Mouse (Mus musculus): Measurements from ENCODE around the gene Car15.

Car15 gene

DNA sequence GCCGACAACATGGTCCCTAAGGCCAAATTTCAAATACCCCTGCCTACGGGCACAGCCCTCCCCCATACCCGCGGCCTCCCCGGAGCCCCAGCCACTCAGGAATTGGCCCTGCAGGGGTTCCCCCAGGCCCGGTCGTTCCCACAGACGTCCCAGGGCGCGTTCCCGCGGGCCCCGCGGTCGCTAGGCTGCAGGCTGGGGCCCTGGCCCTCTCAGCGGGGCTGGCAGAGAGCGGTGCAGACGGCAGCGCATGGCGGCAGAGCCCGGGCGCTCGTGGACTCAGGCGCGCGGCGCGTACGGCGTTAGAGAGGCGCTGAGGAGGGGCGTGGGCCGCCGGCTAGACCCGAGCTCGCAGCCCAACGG lies 4.9 kb downstream of the Car15 start:
- peak in 1 of 2 experiments; percentile 48 for DNase-seq (ENCODE audit: low spot score in 2 of 2)

DNA sequence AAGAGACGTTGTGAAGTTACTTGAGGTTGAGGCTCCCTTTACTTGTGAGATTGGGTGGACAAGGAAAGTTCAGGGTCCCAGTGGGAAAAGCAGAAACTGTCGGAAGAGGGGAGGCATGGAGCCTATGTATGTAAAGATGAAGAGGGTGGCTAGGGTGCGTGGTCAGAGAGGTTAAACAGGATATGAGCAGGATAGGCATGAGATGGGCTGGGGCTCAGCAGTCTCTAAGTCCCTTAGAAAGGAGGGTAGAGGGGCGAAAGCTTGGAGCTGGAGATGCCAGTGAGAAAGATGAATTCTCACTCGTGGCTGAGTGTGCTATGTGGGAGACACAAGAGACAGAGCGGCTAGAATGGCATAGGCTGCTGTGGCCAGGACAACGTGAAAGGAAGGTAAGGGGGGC lies 5.3 kb downstream of the Car15 start, which contains the start of gene B830017H08Rik:
Gene B830017H08Rik, plus strand, starts transcription at position 301 of the 400 bp plus-strand sequence.
- no peak for DNase-seq (ENCODE audit: low spot score in 2 of 2)

DNA sequence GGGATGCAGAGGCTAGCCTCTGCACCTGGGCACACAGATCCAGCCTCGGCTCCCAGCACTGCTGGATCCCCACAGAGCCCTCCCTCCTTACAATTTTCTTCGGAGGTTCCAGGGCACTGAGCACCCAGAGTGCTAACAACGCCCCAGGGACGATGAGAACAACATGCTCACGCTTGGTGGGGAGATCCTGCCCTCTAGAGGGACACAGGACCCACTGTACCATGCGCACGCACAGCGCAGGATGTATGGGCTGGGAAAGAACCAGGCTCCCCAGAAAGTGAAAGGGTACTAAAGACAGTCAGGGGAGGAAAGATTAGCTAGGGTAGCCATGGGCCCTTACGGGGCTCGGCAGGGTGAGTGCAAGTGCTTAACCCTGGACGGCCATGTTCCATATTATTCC lies 6.4 kb downstream of the Car15 start:
- no peak for DNase-seq (ENCODE audit: low spot score in 2 of 2)

DNA sequence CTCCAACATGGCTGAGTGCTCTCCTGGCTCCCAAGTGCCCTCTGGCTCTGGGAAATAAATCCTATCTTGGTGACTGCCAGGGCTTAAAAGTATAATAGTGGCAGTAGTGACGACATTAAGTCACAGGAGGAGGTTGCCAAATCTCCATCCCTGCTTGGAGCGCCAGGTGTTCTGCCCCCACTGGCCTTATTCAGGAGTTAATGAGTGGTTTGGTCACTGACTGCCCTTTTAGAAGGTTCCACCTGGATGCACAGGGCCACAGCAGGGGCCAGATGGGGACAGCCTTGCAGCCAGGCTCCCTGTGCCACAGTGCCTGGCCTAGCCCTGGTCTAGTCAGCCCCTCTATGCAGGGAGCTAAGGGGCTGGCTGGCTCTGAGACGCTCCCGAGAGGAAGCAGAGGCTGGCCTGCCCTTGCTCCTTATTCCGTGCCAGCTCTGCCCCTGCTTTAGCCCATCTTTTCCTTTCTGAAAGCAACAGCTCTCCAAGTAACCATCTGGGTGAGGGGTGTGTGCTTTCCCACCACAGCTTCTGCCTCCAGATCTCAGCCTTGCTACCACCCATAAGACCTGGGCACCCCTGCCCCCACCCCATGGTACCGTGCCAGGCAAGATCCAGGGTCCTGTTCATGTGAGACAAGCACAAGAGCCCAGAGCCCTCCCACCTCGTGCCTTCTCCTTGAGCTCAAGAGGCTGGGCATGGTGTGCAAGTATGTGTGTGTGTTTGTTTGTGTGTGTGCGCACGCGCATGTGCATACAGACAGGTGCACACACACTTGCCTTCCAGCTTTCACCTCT lies 7.6 kb downstream of the Car15 start:
- DNase-seq (ENCODE audit: low spot score in 2 of 2), result no peak

DNA sequence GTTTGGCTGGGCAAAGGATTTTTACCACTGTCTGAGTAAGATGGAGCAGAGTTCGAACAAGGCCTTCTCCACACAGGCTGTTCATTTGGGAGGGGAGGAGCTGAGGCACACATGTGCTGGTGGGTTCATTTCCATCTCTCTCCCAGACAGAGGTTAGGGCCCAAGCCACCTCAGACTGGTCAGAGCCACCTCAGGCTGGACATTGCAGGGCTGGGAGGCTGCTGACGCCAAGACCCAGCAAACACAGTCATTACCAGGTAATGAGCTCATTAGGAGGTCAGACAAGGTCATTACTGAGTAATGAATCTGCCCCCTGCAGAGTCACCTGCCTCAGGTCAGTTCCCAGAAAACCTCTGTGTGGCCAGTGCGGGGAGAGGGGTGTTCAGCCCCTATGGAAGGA lies 9.3 kb downstream of the Car15 start:
- no peak for DNase-seq (ENCODE audit: low spot score in 2 of 2)

DNA sequence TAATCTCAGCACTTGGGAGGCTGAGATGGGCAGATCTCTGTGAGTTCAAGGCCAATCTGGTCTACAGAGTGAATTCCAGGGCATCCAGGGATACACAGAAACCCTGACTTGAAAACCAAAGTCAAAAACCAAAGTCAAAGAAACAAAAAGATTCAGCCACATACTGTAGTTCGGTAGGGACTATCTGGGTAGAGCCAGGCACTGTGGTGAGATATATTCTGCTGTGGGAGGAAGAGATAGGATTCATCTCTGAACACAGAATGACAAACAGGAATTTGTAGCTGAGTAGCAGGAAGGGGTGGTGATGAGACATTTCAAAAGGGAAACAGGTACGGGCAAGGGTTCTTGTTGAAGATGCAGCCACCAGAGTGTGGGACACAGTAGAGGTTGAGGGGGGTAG lies 9.9 kb downstream of the Car15 start:
- no peak for DNase-seq (ENCODE audit: low spot score in 2 of 2)

DNA sequence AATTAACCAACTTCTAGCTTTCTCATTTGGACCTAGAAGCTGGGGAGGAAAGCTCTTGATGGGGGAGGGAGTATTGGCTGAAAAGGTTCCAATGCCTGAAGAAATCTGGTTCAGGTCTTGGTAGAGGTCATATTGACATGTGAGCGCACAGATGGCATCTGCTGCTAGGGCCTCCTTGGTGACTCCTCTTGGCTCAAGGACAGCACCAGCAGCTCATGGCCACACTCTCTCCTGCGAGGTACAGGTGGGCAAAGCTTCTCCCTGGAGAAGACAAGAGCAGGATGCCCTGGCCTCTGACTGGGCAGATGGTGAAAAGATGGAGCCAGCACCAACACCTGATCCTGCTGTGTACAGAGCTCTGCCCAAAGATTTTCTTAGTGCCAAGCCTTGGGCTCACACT lies 11.7 kb downstream of the Car15 start:
- no peak for DNase-seq (ENCODE audit: low spot score in 2 of 2)

DNA sequence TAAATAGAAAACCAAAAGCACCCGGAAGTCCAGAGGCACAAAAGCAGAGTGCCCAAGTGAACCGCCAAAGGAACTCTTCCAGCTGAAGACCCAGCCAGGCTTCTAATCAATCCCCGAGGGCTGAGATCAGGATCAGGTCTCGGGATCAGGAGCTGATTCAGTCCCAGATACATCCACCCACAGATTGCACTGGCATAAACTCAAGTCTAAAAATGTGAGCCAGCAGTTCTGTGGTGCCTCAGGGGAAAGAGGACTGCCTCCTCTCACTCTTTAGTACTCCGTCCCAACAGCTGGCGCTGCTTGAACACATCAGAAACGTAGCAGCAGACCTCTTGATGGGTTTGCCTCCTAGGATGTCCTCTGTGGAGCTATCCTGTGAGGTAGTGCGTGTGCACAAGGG lies 21.6 kb downstream of the Car15 start:
- DNase-seq (ENCODE audit: low spot score in 2 of 2), result no peak

DNA sequence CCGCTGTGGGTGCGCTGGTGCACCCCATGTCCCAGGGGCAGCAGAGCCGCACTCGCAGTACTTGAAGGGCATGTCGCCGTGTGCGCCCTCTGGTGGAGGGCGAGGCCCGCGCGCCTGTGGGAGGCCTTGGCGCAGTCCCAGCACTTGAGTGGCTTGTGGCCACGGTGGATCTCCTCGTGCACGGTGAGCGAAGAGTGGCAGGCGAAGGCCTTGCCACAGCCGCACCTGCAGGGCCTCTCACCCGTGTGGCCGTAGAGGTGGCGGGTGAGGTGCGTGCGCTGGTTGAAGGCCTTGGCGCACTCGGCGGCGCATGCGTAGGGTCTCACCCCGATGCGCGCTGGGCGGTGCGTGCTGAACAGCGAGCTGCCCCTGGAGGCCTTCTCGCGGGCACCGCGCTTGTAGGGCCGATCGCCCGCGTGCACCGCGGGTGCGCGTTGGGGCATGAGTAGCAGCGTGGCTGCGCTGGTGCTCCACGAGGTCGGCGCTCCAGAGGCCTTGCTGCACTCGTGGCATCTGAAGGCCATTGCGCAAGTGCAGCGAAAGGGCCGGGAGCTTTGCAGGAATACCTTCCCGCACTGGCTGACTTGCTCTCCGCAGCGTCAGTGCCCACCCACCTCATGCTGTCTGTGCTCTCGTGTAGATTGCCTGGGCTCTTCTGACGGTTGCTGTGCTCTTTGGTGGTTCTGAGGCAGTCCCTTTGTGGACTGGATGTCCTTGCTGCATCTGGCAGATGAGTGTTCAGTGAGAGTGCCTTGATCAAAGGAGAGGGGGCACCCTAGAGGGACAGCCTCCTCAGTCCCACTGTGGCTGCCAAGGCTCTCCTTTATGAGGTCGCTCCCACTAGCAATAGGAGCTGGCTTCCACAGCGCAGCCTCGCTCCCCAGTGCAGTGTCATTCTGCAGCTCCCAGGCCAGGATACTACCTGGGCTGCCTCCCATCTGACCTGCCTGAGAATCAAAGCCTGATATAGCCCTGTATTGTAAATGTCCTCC lies 22.5 kb downstream of the Car15 start:
- no peak for DNase-seq (ENCODE audit: low spot score in 2 of 2)

DNA sequence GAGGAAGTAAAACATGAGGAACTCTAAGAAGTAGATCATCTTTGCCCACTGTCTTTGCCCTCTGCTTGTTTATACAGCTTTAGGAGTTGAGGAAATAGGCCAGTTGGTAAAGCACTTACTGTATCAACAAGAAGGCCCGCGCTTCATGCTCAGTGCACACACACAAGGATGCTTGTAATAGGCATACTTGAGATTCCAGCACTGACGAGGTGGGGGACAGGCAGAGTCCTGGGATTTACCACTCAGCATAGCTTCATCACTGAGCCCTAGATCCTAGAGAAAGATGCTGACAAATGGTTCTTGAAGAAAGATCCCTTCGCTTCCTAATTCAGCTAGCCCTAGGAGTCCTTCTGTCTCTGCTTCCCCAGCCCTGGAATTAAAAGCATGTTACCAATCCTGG lies 25.0 kb downstream of the Car15 start:
- DNase-seq (ENCODE audit: low spot score in 2 of 2), result no peak

DNA sequence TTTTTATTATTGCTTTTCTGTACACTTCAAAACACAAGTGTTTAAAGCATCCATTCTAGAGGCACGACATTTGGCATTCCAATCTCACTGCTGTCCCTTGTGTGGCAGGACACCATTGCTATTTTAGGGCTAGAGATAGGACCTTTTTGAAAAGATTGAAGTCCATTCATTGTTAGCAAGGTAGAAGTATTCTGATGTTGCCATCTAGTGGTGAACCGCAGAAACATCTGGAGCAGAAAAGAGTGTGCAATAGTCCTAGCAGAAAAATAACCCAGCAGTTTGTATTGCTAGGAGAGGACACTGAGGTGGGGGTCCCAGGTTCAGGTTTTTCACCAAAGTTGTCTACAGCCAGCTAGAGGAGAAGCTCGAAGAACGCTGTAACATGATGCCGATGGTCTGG lies 26.0 kb downstream of the Car15 start:
- DNase-seq (ENCODE audit: low spot score in 2 of 2), result no peak

DNA sequence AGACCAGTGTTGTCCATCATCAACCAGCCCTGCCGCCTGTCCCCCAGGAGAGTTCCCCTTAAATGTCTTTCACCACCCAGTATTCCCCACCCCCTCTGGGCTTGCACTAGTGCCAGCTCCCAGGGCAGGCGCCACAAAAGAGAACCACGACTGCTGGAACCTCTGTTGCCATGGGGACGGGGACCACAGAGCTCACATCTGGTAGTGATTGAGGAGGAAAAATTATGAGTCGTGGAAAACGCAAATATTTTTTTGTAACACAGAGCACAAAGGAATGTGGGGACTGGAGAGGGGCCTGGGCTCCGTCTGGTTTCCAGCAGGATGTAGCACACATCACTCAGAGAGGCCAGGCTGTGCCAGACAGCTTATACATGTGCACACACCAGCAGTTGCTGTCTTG lies 28.5 kb downstream of the Car15 start:
- no peak for DNase-seq (ENCODE audit: low spot score in 2 of 2)

DNA sequence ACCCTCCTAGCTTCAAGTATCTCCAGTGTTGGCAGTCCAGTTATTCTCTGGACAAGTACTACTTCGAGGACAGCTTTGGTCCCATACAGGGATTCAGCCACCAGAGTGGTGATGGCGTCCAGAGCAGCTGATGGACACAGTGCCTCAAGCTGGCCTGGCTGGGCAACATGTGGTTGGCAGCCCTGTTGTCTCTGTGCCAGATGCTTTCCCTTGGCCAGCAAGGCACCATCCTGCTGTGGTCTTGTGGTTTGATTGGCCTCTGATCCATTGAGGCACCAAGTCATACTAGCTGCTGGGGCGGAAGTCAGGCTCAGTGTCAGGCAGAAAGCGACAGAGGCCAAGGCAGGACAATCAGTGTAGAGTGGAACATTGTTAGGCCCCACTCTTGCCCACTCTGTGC lies 29.0 kb downstream of the Car15 start:
- no peak for DNase-seq (ENCODE audit: low spot score in 2 of 2)

DNA sequence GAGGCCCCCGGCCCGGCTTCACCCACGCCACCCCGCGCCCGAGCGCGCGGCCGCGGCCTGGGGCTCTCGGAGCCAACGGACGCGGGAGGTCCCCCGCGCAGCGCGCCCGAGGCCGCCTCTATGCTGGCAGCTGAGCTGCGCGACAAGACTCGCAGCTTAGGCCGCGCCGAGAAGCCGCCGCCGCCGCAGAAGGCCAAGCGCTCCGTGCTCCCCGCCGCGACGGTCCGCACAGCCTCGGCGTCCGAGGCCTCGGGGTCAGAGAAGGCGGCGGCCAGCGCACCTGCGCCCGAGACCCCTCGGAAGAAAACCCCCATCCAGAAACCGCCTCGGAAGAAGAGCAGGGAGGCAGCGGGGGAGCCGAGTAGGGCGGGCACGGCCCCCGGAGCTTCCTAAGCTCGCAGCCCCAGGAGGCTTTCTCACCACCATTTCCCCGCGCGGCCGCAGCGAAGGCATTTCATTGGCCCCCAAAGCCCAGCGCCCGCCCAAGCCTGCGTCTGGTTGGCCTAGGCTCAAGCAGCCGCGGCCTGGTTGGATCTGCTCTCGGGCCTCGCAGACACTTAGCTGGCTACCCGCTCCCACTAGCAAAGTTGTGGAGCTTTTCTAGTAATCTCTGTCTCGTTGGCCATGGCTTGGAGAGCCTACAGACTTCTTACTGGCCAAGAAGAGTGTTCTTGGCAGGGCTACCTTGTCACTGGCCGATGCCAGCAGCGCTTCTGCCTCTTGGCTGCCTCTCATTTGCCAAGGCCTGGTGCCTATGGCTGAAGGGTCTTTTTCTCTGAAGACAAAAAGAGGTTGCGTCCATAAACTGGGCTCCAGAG lies 30.8 kb downstream of the Car15 start:
- DNase-seq (ENCODE audit: low spot score in 2 of 2), result peak; percentile 79 to 85

DNA sequence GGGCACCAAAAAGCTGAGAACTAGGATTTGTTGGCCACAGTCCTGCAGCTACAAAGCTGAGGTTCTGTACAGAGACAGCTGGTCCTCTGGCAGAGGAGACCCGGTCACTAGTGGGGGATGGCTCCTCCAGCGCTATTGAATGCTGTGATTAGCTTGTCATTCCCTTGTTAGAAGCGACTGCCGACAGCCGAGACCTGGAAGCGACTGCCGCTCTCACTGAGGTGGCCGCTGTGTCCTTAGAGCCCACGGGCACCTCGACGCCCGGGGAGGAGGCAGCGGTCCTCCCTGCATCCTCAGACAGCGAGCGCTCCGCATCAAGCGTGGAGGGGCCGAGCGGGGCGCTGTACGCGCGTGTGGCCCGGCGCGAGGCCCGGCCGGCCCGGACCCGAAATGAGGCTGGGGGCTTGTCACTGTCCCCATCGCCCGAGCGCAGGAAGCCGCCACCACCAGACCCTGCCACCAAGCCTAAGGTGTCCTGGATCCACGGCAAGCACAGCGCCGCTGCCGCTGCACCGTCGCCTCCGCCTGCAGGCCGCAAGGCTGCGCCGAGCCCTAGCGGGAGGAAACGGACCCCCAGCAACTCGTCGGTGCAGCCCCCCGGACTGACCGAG lies 31.5 kb downstream of the Car15 start:
- DNase-seq (ENCODE audit: low spot score in 2 of 2), result no peak

DNA sequence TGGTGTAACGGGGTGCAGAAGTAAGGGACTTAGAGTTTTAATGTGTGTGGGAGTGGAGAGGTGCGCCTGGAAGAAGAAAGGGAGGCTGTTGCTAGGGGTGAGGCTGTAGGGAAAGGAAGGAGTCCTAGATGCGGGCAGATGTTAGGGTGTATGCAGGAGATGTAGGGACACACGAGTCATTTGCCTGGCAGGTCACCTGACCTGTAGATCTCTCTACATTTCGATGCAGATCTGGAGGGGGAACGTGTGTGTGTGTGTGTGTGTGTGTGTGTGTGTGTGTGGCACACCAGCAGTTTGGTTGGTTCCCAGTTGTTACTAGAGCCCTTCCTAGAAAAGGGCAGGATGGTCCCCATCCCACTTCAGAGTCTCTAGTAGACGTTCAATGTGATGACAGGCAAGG lies 33.2 kb downstream of the Car15 start:
- no peak for DNase-seq (ENCODE audit: low spot score in 2 of 2)

DNA sequence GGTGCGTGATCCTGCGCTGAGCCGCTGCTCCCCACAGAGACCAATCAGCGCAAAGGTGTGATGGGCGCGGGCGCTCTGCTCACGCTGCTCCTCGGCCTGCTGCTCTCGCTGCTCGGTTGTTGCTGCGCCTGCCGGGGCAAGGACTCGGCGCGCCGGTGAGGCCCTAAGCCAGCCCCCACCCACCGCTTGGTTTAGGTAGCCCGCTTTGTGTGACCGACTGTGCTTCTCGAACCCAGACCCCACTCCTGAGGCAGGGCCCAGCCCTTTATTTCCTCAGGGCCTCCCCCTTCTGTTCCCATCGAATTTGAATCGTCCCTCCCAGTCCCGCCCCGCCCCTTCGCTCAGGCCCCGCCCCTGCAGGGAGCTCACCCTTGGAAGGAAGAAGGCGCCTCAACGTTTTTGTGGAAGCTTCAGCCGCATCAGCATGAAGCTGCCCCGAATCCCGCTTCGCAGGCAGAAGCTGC lies 33.7 kb downstream of the Car15 start:
- DNase-seq (ENCODE audit: low spot score in 2 of 2), result no peak

DNA sequence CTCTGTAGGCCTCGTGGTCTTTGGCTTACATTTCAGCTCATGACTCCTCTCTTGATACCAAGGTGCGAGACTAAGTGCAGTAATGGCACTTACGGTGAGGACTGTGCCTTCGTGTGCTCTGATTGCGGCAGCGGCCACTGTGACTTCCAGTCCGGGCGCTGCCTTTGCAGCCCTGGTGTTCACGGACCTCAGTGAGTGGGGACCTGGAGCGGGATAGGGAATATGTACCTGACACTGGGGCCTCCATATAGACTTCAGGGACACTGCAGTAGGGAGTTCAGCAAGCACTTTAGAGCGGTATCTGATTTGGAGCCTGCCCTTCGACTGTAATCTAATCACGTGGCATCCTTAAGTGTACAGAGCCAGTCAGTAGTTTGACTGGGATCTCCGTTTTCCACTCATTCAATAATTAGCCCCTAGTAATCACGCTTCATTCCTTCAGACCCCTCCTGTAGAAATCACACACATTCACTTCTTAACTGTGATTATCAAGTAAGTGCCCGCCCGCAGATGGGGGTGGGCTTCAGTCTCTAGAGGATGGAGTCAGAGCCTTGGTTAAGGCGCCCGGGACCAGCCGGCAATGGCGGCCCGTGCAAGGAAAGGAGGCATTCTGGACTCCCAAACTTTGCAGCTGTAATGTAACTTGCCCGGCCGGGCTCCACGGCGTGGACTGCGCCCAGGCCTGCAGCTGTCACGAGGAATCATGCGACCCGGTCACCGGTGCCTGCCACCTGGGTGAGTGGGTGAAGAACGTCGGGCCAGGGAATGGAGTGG lies 34.3 kb downstream of the Car15 start:
- no peak for DNase-seq (ENCODE audit: low spot score in 2 of 2)

DNA sequence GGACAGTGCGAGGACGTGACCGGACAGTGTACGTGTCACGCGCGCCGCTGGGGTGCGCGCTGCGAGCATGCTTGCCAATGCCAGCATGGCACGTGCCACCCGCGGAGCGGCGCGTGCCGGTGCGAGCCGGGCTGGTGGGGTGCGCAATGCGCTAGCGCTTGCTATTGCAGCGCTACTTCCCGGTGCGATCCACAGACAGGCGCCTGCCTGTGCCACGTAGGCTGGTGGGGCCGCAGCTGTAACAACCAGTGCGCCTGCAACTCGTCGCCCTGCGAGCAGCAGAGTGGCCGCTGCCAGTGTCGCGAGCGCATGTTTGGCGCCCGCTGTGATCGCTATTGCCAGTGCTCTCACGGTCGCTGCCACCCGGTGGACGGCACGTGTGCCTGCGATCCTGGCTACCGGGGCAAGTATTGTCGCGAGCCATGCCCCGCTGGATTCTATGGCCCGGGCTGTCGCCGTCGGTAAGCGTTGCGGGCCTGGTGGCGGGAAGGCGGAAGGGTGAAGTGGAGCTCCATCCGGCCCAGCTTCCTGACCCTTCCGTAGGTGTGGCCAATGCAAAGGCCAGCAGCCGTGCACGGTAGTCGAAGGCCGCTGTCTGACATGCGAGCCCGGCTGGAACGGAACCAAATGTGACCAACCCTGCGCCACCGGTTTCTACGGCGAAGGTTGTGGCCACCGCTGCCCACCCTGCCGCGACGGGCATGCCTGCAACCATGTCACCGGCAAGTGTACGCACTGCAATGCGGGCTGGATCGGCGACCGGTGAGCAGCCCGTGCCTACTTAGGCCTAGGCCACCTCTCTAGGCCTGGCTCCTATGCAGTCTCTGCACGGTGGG lies 35.1 kb downstream of the Car15 start:
- no peak for DNase-seq (ENCODE audit: low spot score in 2 of 2)

DNA sequence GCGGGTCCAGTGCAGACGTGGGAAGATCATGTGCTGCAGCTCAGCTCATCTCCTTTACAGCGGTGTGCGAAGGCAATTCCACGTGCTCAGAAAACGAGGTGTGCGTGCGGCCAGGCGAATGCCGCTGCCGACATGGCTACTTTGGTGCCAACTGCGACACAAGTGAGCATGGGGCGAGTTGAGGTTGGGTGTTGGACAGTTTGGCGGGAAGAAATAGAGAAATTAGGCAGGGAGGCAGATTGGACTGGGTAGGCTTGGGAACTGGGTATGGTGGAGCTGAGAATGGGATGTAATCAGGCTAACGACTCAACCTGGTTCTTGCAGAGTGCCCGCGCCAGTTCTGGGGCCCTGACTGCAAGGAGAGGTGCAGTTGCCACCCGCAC lies 35.7 kb downstream of the Car15 start:
- DNase-seq (ENCODE audit: low spot score in 2 of 2), result no peak

Data from frontal cortex, postnatal 14 days (tissue).